Mouse (Mus musculus) embryonic facial prominence, embryonic 11.5 days (tissue): ENCODE measurements around the gene Trim67. TPM values are rescaled to one million over a fixed set of nuclear protein-coding genes. Genes with fewer than 3 reads are reported as not detected.
A peak's percentile ranks its signal among the peaks of the same experiment; 100 is the strongest.

Experiments
- ATAC-seq: fragments of 200-750 bp; cut with Nextera tagmentation; replicated peaks from 2 replicates; pipeline ENCODE4 v1.8.0; 2017; ENCODE audit warnings: low read depth; ENCODE audit not compliant: insufficient number of reproducible peaks, low FRiP score, low TSS enrichment
- DNase-seq: peaks from one replicate; pipeline ENCODE4 v3.0.0-alpha.2; 2015; ENCODE audit warnings: low spot score
- H3K27ac ChIP-seq: fragments of 300-500 bp; sonication (generic); replicated peaks from 2 replicates; pipeline ENCODE4 v1.5.1; 2014; ENCODE audit warnings: mild to moderate bottlenecking, low read depth, low read length, control low read depth
- H3K27me3 ChIP-seq: fragments of 300-500 bp; sonication (generic); 2 replicates; pipeline ENCODE4 v1.6.1; 2014; ENCODE audit warnings: mild to moderate bottlenecking, low read length, moderate library complexity, mixed read lengths; ENCODE audit not compliant: control insufficient read depth, insufficient read depth
- H3K36me3 ChIP-seq: fragments of 300-500 bp; sonication (generic); replicated peaks from 2 replicates; pipeline ENCODE4 v1.6.1; 2014; ENCODE audit warnings: low read depth, mild to moderate bottlenecking, low read length, moderate library complexity, mixed read lengths; ENCODE audit not compliant: control insufficient read depth, insufficient read depth
- H3K4me1 ChIP-seq: fragments of 300-500 bp; sonication (generic); 2 replicates; pipeline ENCODE4 v1.6.1; 2014; ENCODE audit warnings: low read length, mixed read lengths; ENCODE audit not compliant: control insufficient read depth, insufficient read depth
- H3K4me2 ChIP-seq: fragments of 300-500 bp; sonication (generic); 2 replicates; pipeline ENCODE4 v1.6.1; 2014; ENCODE audit warnings: low read depth, mild to moderate bottlenecking, control low read depth, low read length, moderate library complexity
- H3K4me3 ChIP-seq: fragments of 300-500 bp; sonication (generic); 2 replicates; pipeline ENCODE4 v1.5.1; 2014; ENCODE audit warnings: low read depth, low read length, control low read depth
- H3K9ac ChIP-seq: fragments of 300-500 bp; sonication (generic); replicated peaks from 2 replicates; pipeline ENCODE4 v1.6.1; 2014; ENCODE audit warnings: mild to moderate bottlenecking, control low read depth, low read length
- H3K9me3 ChIP-seq: fragments of 300-500 bp; sonication (generic); replicated peaks from 2 replicates; pipeline ENCODE4 v1.6.1; 2016; ENCODE audit warnings: mild to moderate bottlenecking, low read length, inconsistent platforms, mixed read lengths; ENCODE audit not compliant: control insufficient read depth
- WGBS: fragments of 180-500 bp; shearing (Covaris S2); extraction: QIAGEN DNeasy Blood & Tissue Kit; methylation state at CpG from one replicate; pipeline ENCODE4 v1.1.7; 2014; 5-methylcytosine and 5-hydroxymethylcytosine counted together
- polyA plus RNA-seq: library from polyadenylated mRNA; unstranded; fragments of >200 nt; fragmentation: Nextera tagmentation; extraction: Ambion mirVana; gene quantifications from 2 replicates; pipeline ENCODE4 v1.2.1, GENCODE M21; 2014

Gene Trim67
- polyA plus RNA-seq, 1 experiment from 2014 or later: 1.2 TPM

- no peak overlapping the region for H3K27ac ChIP-seq
- no peak overlapping the region for H3K4me3 ChIP-seq
- 3% methylated on average over 5 of the region's 5 CpGs for WGBS
- no peaks in the 10 kb centered on the region for H3K4me1 ChIP-seq
- no peak overlapping the region for H3K9ac ChIP-seq
- ATAC-seq: no peak
- H3K4me2 ChIP-seq: no peak overlapping the region
- H3K27me3 ChIP-seq: no peaks in the 10 kb centered on the region
- peak; percentile 73 for DNase-seq
- H3K9me3 ChIP-seq: no peaks in the 10 kb centered on the region
- no peaks in the 10 kb centered on the region for H3K36me3 ChIP-seq
These were observed 34.5 kb downstream of the Trim67 start for GRCm38 (mm10) chr8:124827387-124827786.

- Histone ChIP-seq H3K4me3 (no peak overlapping the region), H3K27me3 (no peaks in the 10 kb centered on the region), H3K9me3 (no peaks in the 10 kb centered on the region), H3K4me2 (no peak overlapping the region), H3K36me3 (no peaks in the 10 kb centered on the region), H3K4me1 (no peaks in the 10 kb centered on the region), H3K27ac (no peak overlapping the region), H3K9ac (no peak overlapping the region)
- no peak for DNase-seq
- 83% methylated on average over 24 of the region's 24 CpGs for WGBS
- ATAC-seq: no peak
These were observed 35.8 kb downstream of the Trim67 start for GRCm38 (mm10) chr8:124828561-124829240.

- Histone ChIP-seq H3K4me2 (no peak overlapping the region), H3K27me3 (no peaks in the 10 kb centered on the region), H3K9ac (no peak overlapping the region), H3K4me1 (no peaks in the 10 kb centered on the region), H3K36me3 (no peaks in the 10 kb centered on the region), H3K27ac (no peak overlapping the region), H3K9me3 (no peaks in the 10 kb centered on the region), H3K4me3 (no peak overlapping the region)
- WGBS: 75% methylated on average over 13 of the region's 13 CpGs
- no peak for DNase-seq
- ATAC-seq: no peak
These were observed 37.2 kb downstream of the Trim67 start for GRCm38 (mm10) chr8:124830050-124830449.

DNA sequence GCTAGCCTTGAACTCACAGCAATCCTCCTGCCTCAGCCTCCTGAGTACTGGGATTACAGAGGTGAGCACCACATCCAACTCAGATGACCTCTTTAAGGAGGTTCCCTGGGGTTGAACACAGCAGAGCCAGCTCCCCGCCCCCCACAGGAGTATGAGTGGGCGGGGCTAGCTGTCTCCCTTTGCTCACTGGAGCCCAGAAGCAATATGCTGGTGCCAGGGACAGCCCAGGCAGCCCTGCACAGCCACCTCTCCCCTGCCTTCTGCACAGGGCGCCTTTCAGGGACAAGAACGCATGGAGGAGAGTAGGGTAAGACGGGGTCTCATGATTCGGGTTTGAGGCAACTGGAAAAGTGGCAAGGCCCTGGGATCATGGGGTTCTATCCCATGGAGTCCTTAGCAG is 38.6 kb downstream of the Trim67 start:
- Histone ChIP-seq H3K9me3 (no peaks in the 10 kb centered on the region), H3K27me3 (no peaks in the 10 kb centered on the region), H3K4me3 (no peak overlapping the region), H3K4me2 (no peak overlapping the region), H3K27ac (no peak overlapping the region), H3K4me1 (no peaks in the 10 kb centered on the region), H3K9ac (no peak overlapping the region), H3K36me3 (no peaks in the 10 kb centered on the region)
- DNase-seq (no peak), ATAC-seq (no peak)
- 70% methylated on average over 6 of the region's 6 CpGs for WGBS

DNA sequence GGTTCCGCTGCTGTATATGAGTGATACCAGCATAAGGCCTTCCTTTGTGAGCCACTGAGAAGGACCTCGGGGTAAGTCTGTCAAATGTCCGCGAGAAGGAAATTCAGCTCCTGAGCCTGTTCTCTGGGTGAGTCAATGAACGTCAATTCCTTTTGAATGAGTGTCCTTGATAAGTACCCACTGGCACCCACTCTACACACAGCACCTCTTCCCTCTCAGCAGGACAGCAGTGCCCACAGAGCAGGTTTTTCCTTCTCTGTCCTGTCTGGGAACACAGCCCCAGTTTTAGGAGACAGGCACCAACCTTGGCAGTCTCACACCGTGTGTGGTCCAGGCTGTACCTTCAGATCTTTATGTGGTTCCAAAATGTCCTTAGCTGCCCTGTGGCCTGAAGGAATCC is 39.0 kb downstream of the Trim67 start:
- H3K4me1 ChIP-seq: no peaks in the 10 kb centered on the region
- DNase-seq (no peak), ATAC-seq (no peak)

GRCm38 (mm10) chr8:124833430-124834205 is 40.7 kb downstream of the Trim67 start:
- H3K27ac ChIP-seq: no peak overlapping the region
- no peak overlapping the region for H3K9ac ChIP-seq
- ATAC-seq: no peak
- H3K27me3 ChIP-seq: no peaks in the 10 kb centered on the region
- DNase-seq: no peak
- no peaks in the 10 kb centered on the region for H3K9me3 ChIP-seq
- no peak overlapping the region for H3K4me2 ChIP-seq
- H3K4me3 ChIP-seq: no peak overlapping the region
- no peaks in the 10 kb centered on the region for H3K36me3 ChIP-seq
- WGBS: 41% methylated on average over 15 of the region's 15 CpGs
- H3K4me1 ChIP-seq: no peaks in the 10 kb centered on the region

More for the DNA sequence above, 39.0 kb downstream of the Trim67 start:
- no peak overlapping the region for H3K27ac ChIP-seq
- H3K4me2 ChIP-seq: no peak overlapping the region
- H3K4me3 ChIP-seq: no peak overlapping the region
- H3K9me3 ChIP-seq: no peaks in the 10 kb centered on the region
- H3K9ac ChIP-seq: no peak overlapping the region
- no peaks in the 10 kb centered on the region for H3K27me3 ChIP-seq
- no peaks in the 10 kb centered on the region for H3K36me3 ChIP-seq
- WGBS: 83% methylated on average over 6 of the region's 6 CpGs

DNA sequence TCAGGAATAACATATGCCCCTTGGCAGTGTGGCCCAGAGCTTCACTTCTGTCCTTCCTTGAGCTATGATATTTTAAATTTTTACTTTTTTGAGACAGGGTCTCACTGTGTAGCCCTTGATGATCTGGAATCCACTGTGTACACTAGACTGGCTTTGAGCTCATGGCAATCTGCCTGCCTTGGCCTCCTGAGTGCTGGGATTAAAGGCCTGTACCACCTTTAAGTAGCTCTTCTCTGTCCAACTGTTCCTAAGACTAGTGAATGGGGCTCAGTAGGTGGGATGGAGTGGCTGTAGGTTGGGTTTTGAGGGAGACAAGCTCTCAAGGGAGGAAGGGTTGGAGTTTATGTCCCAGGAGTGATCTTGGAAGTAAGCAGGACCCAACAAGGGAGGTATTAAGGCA is 43.0 kb downstream of the Trim67 start:
- Histone ChIP-seq H3K27ac (no peak overlapping the region), H3K27me3 (no peaks in the 10 kb centered on the region), H3K9me3 (no peaks in the 10 kb centered on the region), H3K4me1 (no peaks in the 10 kb centered on the region), H3K4me2 (no peak overlapping the region), H3K9ac (no peak overlapping the region), H3K4me3 (no peak overlapping the region), H3K36me3 (peaks cover 10% of the 10 kb centered on the region)
- DNase-seq (no peak), ATAC-seq (no peak)

GRCm38 (mm10) chr8:124836273-124836672 is 43.4 kb downstream of the Trim67 start:
- ATAC-seq: no peak

More at GRCm38 (mm10) chr8:124836273-124836672, 43.4 kb downstream of the Trim67 start:
- no peak overlapping the region for H3K27ac ChIP-seq
- H3K4me3 ChIP-seq: no peak overlapping the region
- no peak for DNase-seq
- no peak overlapping the region for H3K9ac ChIP-seq
- H3K9me3 ChIP-seq: no peaks in the 10 kb centered on the region
- H3K4me2 ChIP-seq: no peak overlapping the region
- WGBS: 83% methylated on average over 7 of the region's 7 CpGs
- H3K4me1 ChIP-seq: no peaks in the 10 kb centered on the region
- H3K36me3 ChIP-seq: peaks cover 11% of the 10 kb centered on the region
- no peaks in the 10 kb centered on the region for H3K27me3 ChIP-seq
